Mouse (Mus musculus) forebrain, embryonic 11.5 days (tissue): ENCODE measurements around the gene Stk24. TPM values are rescaled to one million over a fixed set of nuclear protein-coding genes. Genes with fewer than 3 reads are reported as not detected.

Experiments
- ATAC-seq: fragments of 200-750 bp; cut with Nextera tagmentation; replicated peaks from 2 replicates; pipeline ENCODE4 v1.8.0; 2017; ENCODE audit warnings: moderate TSS enrichment; ENCODE audit not compliant: low FRiP score
- DNase-seq: peaks from one replicate; pipeline ENCODE4 v3.0.0-alpha.2; 2017; ENCODE audit warnings: low spot score
- H3K27ac ChIP-seq: fragments of 300-500 bp; sonication (generic); 2 replicates; pipeline ENCODE4 v1.5.1; 2014; ENCODE audit warnings: low read depth, low read length
- H3K27me3 ChIP-seq: fragments of 300-500 bp; sonication (generic); 2 replicates; pipeline ENCODE4 v1.6.1; 2014; ENCODE audit warnings: mild to moderate bottlenecking, low read length, mixed read lengths; ENCODE audit not compliant: control insufficient read depth, insufficient read depth
- H3K36me3 ChIP-seq: fragments of 300-500 bp; sonication (generic); 2 replicates; pipeline ENCODE4 v1.6.1; 2014; ENCODE audit warnings: mild to moderate bottlenecking, low read length, moderate library complexity, mixed read lengths; ENCODE audit not compliant: control insufficient read depth, insufficient read depth
- H3K4me1 ChIP-seq: fragments of 300-500 bp; sonication (generic); replicated peaks from 2 replicates; pipeline ENCODE4 v1.6.1; 2014; ENCODE audit warnings: low read length, mixed read lengths; ENCODE audit not compliant: control insufficient read depth, insufficient read depth
- H3K4me2 ChIP-seq: fragments of 300-500 bp; sonication (generic); 2 replicates; pipeline ENCODE4 v1.6.1; 2014; ENCODE audit warnings: low read depth, mild to moderate bottlenecking, low read length, moderate library complexity, mixed read lengths; ENCODE audit not compliant: severe bottlenecking
- H3K4me3 ChIP-seq: fragments of 300-500 bp; sonication (generic); 2 replicates; pipeline ENCODE4 v1.5.1; 2014; ENCODE audit warnings: low read depth, low read length
- H3K9ac ChIP-seq: fragments of 300-500 bp; sonication (generic); 2 replicates; pipeline ENCODE4 v1.6.1; 2014; ENCODE audit warnings: low read length
- H3K9me3 ChIP-seq: fragments of 300-500 bp; sonication (generic); 2 replicates; pipeline ENCODE4 v1.6.1; 2016; ENCODE audit warnings: low read length, mixed read lengths; ENCODE audit not compliant: control insufficient read depth
- whole genome bisulfite sequencing: fragments of 180-500 bp; shearing (Covaris S2); extraction: QIAGEN DNeasy Blood & Tissue Kit; methylation state at CpG from one replicate; pipeline ENCODE4 v1.1.7; 2014; 5-methylcytosine and 5-hydroxymethylcytosine counted together
- polyA plus RNA-seq: library from polyadenylated mRNA; unstranded; fragments of >200 nt; fragmentation: Nextera tagmentation; extraction: Ambion mirVana; gene quantifications from 2 replicates; pipeline ENCODE4 v1.2.1, GENCODE M21; 2014

The Stk24 gene
- 50.0 and 51.1 TPM in 2 replicates for polyA plus RNA-seq

GRCm38 (mm10) chr14:121379827-121380145 lies at the start of gene Stk24:
Gene Stk24 (minus strand): TSS chr14:121380011.
- no peaks in the 10 kb centered on the region for H3K9me3 ChIP-seq
- whole genome bisulfite sequencing: 4% methylated on average over 11 of the region's 11 CpGs
- ATAC-seq: peak; percentile 17
- DNase-seq: no peak
- H3K27ac ChIP-seq: peak within 1 kb of the TSS; percentile 91
- H3K27me3 ChIP-seq: no peaks in the 10 kb centered on the region; the same call in 1 of the 2 replicates
- H3K4me3 ChIP-seq: peak within 1 kb of the TSS; percentile 92
- H3K36me3 ChIP-seq: no peaks in the 10 kb centered on the region
- H3K4me1 ChIP-seq: peaks cover 11% of the 10 kb centered on the region; the same call in 1 of the 2 replicates
- peak within 1 kb of the TSS; percentile 92 for H3K9ac ChIP-seq
- H3K4me2 ChIP-seq: peak within 1 kb of the TSS; percentile 74

- no peak overlapping the region for H3K4me3 ChIP-seq
- ATAC-seq (no peak), DNase-seq (no peak)
- no peaks in the 10 kb centered on the region; the same call in 1 of the 2 replicates for H3K9me3 ChIP-seq
- 93% methylated on average over 4 of the region's 4 CpGs for WGBS
- H3K4me2 ChIP-seq: no peak overlapping the region
- H3K36me3 ChIP-seq: no peaks in the 10 kb centered on the region
- H3K27ac ChIP-seq: no peak overlapping the region
- H3K27me3 ChIP-seq: no peaks in the 10 kb centered on the region
- H3K4me1 ChIP-seq: no peaks in the 10 kb centered on the region
- H3K9ac ChIP-seq: no peak overlapping the region
Observed at GRCm38 (mm10) chr14:121428148-121428547, 48.3 kb upstream of the Stk24 start.

- DNase-seq: no peak
- Histone ChIP-seq H3K4me1 (no peaks in the 10 kb centered on the region), H3K4me3 (no peak overlapping the region), H3K27ac (no peak overlapping the region), H3K4me2 (no peak overlapping the region), H3K9me3 (no peaks in the 10 kb centered on the region; the same call in 1 of the 2 replicates), H3K36me3 (no peaks in the 10 kb centered on the region), H3K27me3 (no peaks in the 10 kb centered on the region), H3K9ac (no peak overlapping the region)
- no peak for ATAC-seq
Observed at GRCm38 (mm10) chr14:121426743-121427142, 46.9 kb upstream of the Stk24 start.

- no peak overlapping the region for H3K4me3 ChIP-seq
- no peaks in the 10 kb centered on the region; the same call in 1 of the 2 replicates for H3K9me3 ChIP-seq
- no peak overlapping the region for H3K9ac ChIP-seq
- H3K27ac ChIP-seq: no peak overlapping the region
- H3K4me1 ChIP-seq: no peaks in the 10 kb centered on the region
- H3K36me3 ChIP-seq: no peaks in the 10 kb centered on the region
- no peaks in the 10 kb centered on the region for H3K27me3 ChIP-seq
- whole genome bisulfite sequencing: 89% methylated on average over 7 of the region's 7 CpGs
- DNase-seq (no peak), ATAC-seq (no peak)
- no peak overlapping the region for H3K4me2 ChIP-seq
Observed at GRCm38 (mm10) chr14:121425004-121425793, 45.4 kb upstream of the Stk24 start.

- Histone ChIP-seq H3K4me2 (no peak overlapping the region), H3K27ac (no peak overlapping the region), H3K9ac (no peak overlapping the region), H3K27me3 (no peaks in the 10 kb centered on the region), H3K9me3 (no peaks in the 10 kb centered on the region; the same call in 1 of the 2 replicates), H3K36me3 (no peaks in the 10 kb centered on the region), H3K4me3 (no peak overlapping the region), H3K4me1 (no peaks in the 10 kb centered on the region)
- ATAC-seq: no peak
- no peak for DNase-seq
- WGBS: 76% methylated on average over 7 of the region's 7 CpGs
Observed at GRCm38 (mm10) chr14:121423341-121423751, 43.5 kb upstream of the Stk24 start.

GRCm38 (mm10) chr14:121422664-121423340 lies 43.0 kb upstream of the Stk24 start:
- Histone ChIP-seq H3K36me3 (no peaks in the 10 kb centered on the region), H3K4me1 (no peaks in the 10 kb centered on the region), H3K9ac (no peak overlapping the region), H3K9me3 (no peaks in the 10 kb centered on the region; the same call in 1 of the 2 replicates), H3K27me3 (no peaks in the 10 kb centered on the region), H3K4me2 (no peak overlapping the region), H3K27ac (no peak overlapping the region), H3K4me3 (no peak overlapping the region)
- DNase-seq (no peak), ATAC-seq (no peak)
- 72% methylated on average over 4 of the region's 4 CpGs for WGBS

GRCm38 (mm10) chr14:121422000-121422399 lies 42.2 kb upstream of the Stk24 start:
- Histone ChIP-seq H3K36me3 (no peaks in the 10 kb centered on the region), H3K9me3 (no peaks in the 10 kb centered on the region; the same call in 1 of the 2 replicates), H3K27ac (no peak overlapping the region), H3K4me3 (no peak overlapping the region), H3K4me1 (no peaks in the 10 kb centered on the region), H3K4me2 (no peak overlapping the region), H3K9ac (no peak overlapping the region), H3K27me3 (no peaks in the 10 kb centered on the region)
- no peak for DNase-seq
- 98% methylated on average over 4 of the region's 4 CpGs for WGBS
- no peak for ATAC-seq

GRCm38 (mm10) chr14:121417594-121417993 lies 37.8 kb upstream of the Stk24 start:
- H3K4me1 ChIP-seq: no peaks in the 10 kb centered on the region
- no peak overlapping the region for H3K4me3 ChIP-seq
- 88% methylated on average over 5 of the region's 5 CpGs for WGBS
- DNase-seq: no peak
- H3K9me3 ChIP-seq: no peaks in the 10 kb centered on the region; the same call in 1 of the 2 replicates
- no peaks in the 10 kb centered on the region for H3K36me3 ChIP-seq
- no peak overlapping the region for H3K4me2 ChIP-seq
- no peaks in the 10 kb centered on the region for H3K27me3 ChIP-seq
- H3K27ac ChIP-seq: no peak overlapping the region
- no peak overlapping the region for H3K9ac ChIP-seq
- ATAC-seq: no peak
